Mouse (Mus musculus) bone marrow macrophage, adult 2 months (primary cell): ENCODE results near the gene Srp9.

Experiments used
- CTCF ChIP-seq: IDR thresholded peaks from 2 replicates; pipeline ENCODE4 v1.5.1; 2012; ENCODE audit warnings: low read depth, mild to moderate bottlenecking, low read length, moderate library complexity
- POLR2A ChIP-seq: IDR thresholded peaks from 2 replicates; pipeline ENCODE4 v1.6.1; 2012; ENCODE audit warnings: mild to moderate bottlenecking, low read depth, low read length, borderline replicate concordance

DNA sequence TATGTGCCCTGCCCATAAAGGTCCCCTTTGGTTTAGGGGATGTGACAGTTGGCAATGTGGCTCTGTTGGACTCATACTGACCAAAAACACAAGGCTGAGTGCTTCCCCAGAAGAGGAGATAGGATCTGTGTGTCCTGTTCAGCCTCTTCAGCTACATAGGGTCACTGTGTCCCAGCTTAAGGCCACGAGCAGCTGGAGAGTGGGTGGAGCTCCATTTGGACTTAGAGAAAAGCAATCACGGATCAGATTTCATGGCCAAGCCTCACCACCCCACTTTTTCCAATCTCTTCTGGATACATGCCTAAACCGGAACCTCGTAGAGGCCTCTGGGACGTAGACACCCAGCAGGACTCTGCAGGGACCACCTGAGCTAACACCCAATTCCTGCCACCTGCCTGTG lies 25.5 kb upstream of the Srp9 start:
- no peak for TF ChIP-seq CTCF
- TF ChIP-seq POLR2A: no peak
